Mouse (Mus musculus): ENCODE measurements around the gene Has3. TPM values are rescaled to one million over a fixed set of nuclear protein-coding genes. Genes with fewer than 3 reads are reported as not detected.
A peak's percentile ranks its signal among the peaks of the same experiment; 100 is the strongest.

Has3 gene
- polyA plus RNA-seq, 1 experiment from 2014 or later: 0.09 TPM

DNA sequence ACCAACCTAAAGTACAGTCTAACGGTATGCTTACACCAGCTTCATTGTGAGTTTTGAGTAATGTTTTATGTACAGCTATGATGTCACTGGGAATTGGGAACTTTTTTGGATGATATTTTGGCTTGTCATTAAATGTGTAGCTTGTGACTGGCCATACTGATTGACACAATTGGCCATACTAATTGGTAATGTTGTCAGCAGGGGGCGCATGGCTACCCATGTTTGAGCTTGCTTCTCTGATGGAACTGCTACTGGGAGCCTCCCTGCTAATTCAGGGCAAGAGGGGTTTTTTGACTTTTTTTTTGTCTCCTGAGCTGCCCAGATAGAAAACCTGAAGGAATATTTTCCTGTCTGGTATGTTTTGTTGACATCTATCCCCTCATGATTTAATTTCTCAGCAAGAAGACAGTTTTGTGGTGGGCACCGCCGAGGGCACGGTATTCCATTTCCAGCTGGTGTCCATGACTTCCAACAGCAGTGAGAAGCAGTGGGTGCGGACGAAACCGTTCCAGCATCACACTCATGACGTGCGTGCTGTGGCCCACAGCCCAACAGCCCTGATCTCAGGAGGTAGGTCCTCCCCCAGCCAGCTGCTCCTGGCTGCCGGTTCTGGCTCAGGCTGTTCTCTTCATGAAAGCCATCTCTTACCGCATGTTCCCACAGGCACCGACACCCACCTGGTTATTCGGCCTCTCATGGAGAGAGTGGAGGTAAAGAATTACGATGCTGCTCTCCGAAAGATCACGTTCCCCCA lies 35.9 kb downstream of the Has3 start:
- Histone ChIP-seq H3K27ac (ENCODE audit: low read length) (no peak overlapping the region), H3K4me2 (ENCODE audit: low read depth, low read length) (no peak overlapping the region), H3K36me3 (ENCODE audit: control insufficient read depth, insufficient read depth, low read length) (peaks cover 22% of the 10 kb centered on the region), H3K9me3 (ENCODE audit: control insufficient read depth, low read length) (no peaks in the 10 kb centered on the region), H3K9ac (ENCODE audit: low read depth, low read length) (no peak overlapping the region), H3K27me3 (replicated peaks; ENCODE audit: control insufficient read depth, insufficient read depth, low read length) (no peaks in the 10 kb centered on the region), H3K4me1 (ENCODE audit: control insufficient read depth, insufficient read depth, low read length) (no peaks in the 10 kb centered on the region), H3K4me3 (ENCODE audit: low read length) (no peak overlapping the region)
- WGBS: 93% methylated on average over 17 of the region's 17 CpGs
- ATAC-seq: no peak

DNA sequence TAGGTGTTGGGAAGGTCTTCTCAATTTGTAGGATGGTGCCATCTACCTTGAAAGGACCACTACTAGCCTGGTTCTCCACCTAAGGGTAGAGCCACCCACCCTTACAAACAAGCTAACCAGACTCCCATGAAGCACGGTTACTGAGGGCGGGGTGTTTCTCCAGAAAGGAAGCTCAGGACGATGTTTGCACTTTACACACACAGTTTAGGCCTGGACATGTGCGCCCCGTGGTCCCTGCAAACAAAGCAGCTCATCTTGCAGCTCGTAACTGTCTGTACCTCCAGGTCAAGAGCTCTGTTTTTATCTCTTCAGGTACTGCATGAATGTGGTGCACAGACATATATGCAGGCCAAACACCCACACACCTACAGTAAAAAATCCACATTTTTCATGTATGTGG lies 36.6 kb downstream of the Has3 start:
- Histone ChIP-seq H3K4me3 (ENCODE audit: low read length) (no peak overlapping the region), H3K4me1 (ENCODE audit: control insufficient read depth, insufficient read depth, low read length) (no peaks in the 10 kb centered on the region), H3K9me3 (ENCODE audit: control insufficient read depth, low read length) (no peaks in the 10 kb centered on the region), H3K36me3 (ENCODE audit: control insufficient read depth, insufficient read depth, low read length) (peaks cover 22% of the 10 kb centered on the region), H3K27me3 (replicated peaks; ENCODE audit: control insufficient read depth, insufficient read depth, low read length) (no peaks in the 10 kb centered on the region), H3K27ac (ENCODE audit: low read length) (no peak overlapping the region), H3K4me2 (ENCODE audit: low read depth, low read length) (no peak overlapping the region), H3K9ac (ENCODE audit: low read depth, low read length) (no peak overlapping the region)
- WGBS: 92% methylated on average over 6 of the region's 6 CpGs
- ATAC-seq: no peak

DNA sequence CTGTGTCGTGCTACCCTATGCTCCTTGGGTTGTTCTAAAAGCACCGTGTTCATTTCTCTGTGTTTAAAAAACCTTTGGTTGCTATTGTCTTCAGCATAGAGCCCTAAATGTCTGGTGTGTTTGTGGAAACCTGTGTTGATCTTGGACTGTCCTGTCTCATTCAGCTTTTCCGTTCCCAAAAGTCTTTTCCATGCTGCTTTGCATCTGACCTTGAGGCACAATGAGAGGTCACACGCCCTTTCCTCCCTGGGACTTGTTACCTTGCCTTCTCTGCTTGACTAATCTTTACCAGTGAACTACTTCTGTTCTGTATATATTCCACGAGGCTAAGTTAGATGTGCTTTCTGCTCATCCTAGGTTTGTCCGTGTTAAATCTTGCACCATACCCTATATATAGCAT lies 37.4 kb downstream of the Has3 start:
- no peak for ATAC-seq
- H3K27ac ChIP-seq (ENCODE audit: low read length): no peak overlapping the region
- H3K36me3 ChIP-seq (ENCODE audit: control insufficient read depth, insufficient read depth, low read length): peaks cover 20% of the 10 kb centered on the region
- no peak overlapping the region for H3K9ac ChIP-seq (ENCODE audit: low read depth, low read length)
- no peaks in the 10 kb centered on the region for H3K9me3 ChIP-seq (ENCODE audit: control insufficient read depth, low read length)
- no peaks in the 10 kb centered on the region for H3K4me1 ChIP-seq (ENCODE audit: control insufficient read depth, insufficient read depth, low read length)
- no peak overlapping the region for H3K4me3 ChIP-seq (ENCODE audit: low read length)
- H3K4me2 ChIP-seq (ENCODE audit: low read depth, low read length): no peak overlapping the region
- H3K27me3 ChIP-seq (replicated peaks; ENCODE audit: control insufficient read depth, insufficient read depth, low read length): no peaks in the 10 kb centered on the region
- 91% methylated on average over 6 of the region's 6 CpGs for WGBS

DNA sequence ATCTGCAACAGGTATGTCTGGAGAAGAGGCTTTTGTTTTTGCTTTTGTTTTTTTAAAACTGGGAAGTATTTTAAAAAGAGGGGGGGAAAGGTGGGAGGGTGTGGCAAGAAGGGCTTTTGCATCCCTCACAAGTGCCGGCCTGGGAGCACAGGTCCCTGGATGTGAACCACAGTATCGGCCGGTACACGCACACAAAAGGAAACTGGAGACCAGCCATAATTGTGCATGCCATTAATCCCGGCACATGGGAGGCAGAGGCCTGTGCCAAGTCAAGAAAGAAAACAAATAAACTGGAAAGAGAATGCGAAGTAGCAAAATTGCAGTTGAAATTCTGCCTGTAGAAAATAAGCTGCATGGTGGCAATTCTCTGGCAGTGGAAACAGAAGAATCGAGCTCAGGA lies 38.2 kb downstream of the Has3 start:
- H3K4me1 ChIP-seq (ENCODE audit: control insufficient read depth, insufficient read depth, low read length): no peaks in the 10 kb centered on the region
- H3K4me2 ChIP-seq (ENCODE audit: low read depth, low read length): no peak overlapping the region
- H3K4me3 ChIP-seq (ENCODE audit: low read length): no peak overlapping the region
- ATAC-seq: no peak
- H3K9me3 ChIP-seq (ENCODE audit: control insufficient read depth, low read length): no peaks in the 10 kb centered on the region
- no peak overlapping the region for H3K27ac ChIP-seq (ENCODE audit: low read length)
- no peaks in the 10 kb centered on the region for H3K27me3 ChIP-seq (replicated peaks; ENCODE audit: control insufficient read depth, insufficient read depth, low read length)
- H3K36me3 ChIP-seq (ENCODE audit: control insufficient read depth, insufficient read depth, low read length): peaks cover 23% of the 10 kb centered on the region
- H3K9ac ChIP-seq (ENCODE audit: low read depth, low read length): no peak overlapping the region
- WGBS: 89% methylated on average over 7 of the region's 7 CpGs

DNA sequence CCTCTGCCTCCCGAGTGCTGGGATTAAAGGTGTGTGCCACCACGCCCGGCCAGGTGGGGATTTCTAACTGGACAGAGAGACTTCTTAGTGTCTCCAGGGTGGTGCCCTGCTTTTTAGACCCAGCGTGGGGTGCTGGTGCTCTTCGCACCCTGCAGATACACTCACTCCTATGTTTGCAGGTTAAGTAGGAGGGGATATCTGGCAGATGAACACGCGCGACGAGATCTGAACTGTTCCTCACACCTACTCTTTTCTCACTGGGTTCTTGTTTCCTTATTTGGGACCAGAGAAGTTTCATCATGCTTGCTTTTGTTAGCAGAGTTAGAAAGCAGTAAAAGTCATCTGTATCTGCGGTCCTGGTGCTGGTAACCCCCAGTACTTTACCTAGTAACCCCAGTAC lies 43.6 kb downstream of the Has3 start:
- 96% methylated on average over 10 of the region's 10 CpGs for WGBS
- Histone ChIP-seq H3K4me1 (ENCODE audit: control insufficient read depth, insufficient read depth, low read length) (no peaks in the 10 kb centered on the region), H3K4me3 (ENCODE audit: low read length) (no peak overlapping the region), H3K9ac (ENCODE audit: low read depth, low read length) (no peak overlapping the region), H3K27me3 (replicated peaks; ENCODE audit: control insufficient read depth, insufficient read depth, low read length) (no peaks in the 10 kb centered on the region), H3K36me3 (ENCODE audit: control insufficient read depth, insufficient read depth, low read length) (peaks cover 27% of the 10 kb centered on the region), H3K9me3 (ENCODE audit: control insufficient read depth, low read length) (no peaks in the 10 kb centered on the region), H3K4me2 (ENCODE audit: low read depth, low read length) (no peak overlapping the region), H3K27ac (ENCODE audit: low read length) (no peak overlapping the region)
- no peak for ATAC-seq

DNA sequence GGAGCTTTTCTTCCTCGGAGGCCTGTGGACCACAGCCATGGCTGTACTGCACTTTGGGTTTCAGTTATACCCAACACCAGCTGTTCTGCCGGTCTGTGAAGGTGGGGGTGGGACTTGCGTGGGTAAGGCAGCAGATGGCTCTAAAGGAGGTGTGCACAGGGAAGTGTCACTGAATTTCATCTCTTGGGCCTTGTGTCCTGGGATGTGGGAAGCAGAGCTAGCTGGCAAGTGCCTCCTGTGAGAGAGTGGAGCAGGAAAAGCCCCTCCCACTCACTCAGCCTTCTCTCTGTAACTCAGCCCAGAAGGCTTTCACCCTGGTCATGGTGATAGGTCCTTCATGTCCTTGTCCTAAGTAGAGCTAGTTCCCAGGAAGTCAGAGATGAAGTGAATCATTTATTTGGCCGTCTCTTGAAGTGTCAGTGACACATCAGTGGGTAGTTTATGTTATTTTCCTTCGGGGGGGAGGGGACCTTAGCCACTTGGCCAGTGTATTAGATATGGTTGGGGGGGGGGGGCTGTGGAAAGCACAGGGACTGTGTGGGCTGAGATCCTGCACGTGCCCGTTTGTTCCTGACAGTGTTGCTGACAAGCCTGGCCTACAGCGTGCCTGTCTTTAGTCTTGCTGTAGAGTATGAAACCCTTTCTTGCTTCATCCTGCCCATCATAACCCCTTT lies 49.8 kb downstream of the Has3 start:
- H3K4me1 ChIP-seq (ENCODE audit: control insufficient read depth, insufficient read depth, low read length): no peaks in the 10 kb centered on the region
- H3K4me2 ChIP-seq (ENCODE audit: low read depth, low read length): no peak overlapping the region
- no peaks in the 10 kb centered on the region for H3K27me3 ChIP-seq (replicated peaks; ENCODE audit: control insufficient read depth, insufficient read depth, low read length)
- no peak overlapping the region for H3K9ac ChIP-seq (ENCODE audit: low read depth, low read length)
- 89% methylated on average over 8 of the region's 8 CpGs for WGBS
- ATAC-seq: no peak
- peaks cover 32% of the 10 kb centered on the region for H3K36me3 ChIP-seq (ENCODE audit: control insufficient read depth, insufficient read depth, low read length)
- no peaks in the 10 kb centered on the region for H3K9me3 ChIP-seq (ENCODE audit: control insufficient read depth, low read length)
- H3K27ac ChIP-seq (ENCODE audit: low read length): no peak overlapping the region
- no peak overlapping the region for H3K4me3 ChIP-seq (ENCODE audit: low read length)

DNA sequence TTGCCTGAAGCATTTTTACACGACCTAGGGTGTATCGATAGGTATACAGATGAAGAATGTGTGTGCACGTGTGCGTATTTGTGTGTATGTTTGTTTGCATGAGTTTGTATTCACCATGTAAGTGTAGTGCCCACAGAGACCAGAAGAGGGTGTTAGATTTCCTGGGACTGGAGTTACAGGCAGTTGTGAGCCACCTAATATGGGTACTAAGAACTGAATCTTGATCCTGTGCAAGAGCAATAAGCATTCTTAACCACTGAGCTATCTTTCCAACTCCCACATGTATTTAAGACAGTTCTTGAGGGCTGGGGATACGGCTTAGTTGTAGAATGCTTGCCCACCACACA lies 50.3 kb downstream of the Has3 start:
- no peak overlapping the region for H3K9ac ChIP-seq (ENCODE audit: low read depth, low read length)
- no peaks in the 10 kb centered on the region for H3K4me1 ChIP-seq (ENCODE audit: control insufficient read depth, insufficient read depth, low read length)
- no peaks in the 10 kb centered on the region for H3K27me3 ChIP-seq (replicated peaks; ENCODE audit: control insufficient read depth, insufficient read depth, low read length)
- H3K9me3 ChIP-seq (ENCODE audit: control insufficient read depth, low read length): no peaks in the 10 kb centered on the region
- WGBS: 95% methylated on average over 5 of the region's 5 CpGs
- peaks cover 32% of the 10 kb centered on the region for H3K36me3 ChIP-seq (ENCODE audit: control insufficient read depth, insufficient read depth, low read length)
- no peak overlapping the region for H3K4me3 ChIP-seq (ENCODE audit: low read length)
- ATAC-seq: no peak
- no peak overlapping the region for H3K27ac ChIP-seq (ENCODE audit: low read length)
- H3K4me2 ChIP-seq (ENCODE audit: low read depth, low read length): no peak overlapping the region

DNA sequence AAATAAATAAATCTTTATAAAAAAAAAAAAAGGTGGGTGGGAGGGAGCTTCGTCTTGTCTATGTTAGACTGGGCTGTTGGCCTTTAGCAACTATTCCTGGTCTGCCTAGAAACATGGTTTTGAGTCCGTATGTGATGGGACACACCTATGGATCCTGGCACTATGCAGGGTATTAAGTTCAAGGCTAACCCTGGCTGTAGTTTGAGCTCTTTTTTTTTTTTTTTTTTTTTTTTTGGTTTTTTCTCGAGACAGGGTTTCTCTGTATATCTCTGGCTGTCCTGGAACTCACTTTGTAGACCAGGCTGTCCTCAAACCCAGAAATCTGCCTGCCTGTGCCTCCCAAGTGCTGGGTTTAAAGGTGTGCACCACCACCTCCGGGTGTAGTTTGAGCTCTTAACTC lies 54.0 kb downstream of the Has3 start:
- H3K4me2 ChIP-seq (ENCODE audit: low read depth, low read length): no peak overlapping the region
- H3K27me3 ChIP-seq (replicated peaks; ENCODE audit: control insufficient read depth, insufficient read depth, low read length): no peaks in the 10 kb centered on the region
- no peak overlapping the region for H3K4me3 ChIP-seq (ENCODE audit: low read length)
- peak overlapping the region; percentile 26; the same call in 1 of the 2 replicates for H3K27ac ChIP-seq (ENCODE audit: low read length)
- 82% methylated on average over 4 of the region's 4 CpGs for WGBS
- H3K9me3 ChIP-seq (ENCODE audit: control insufficient read depth, low read length): no peaks in the 10 kb centered on the region
- H3K4me1 ChIP-seq (ENCODE audit: control insufficient read depth, insufficient read depth, low read length): no peaks in the 10 kb centered on the region; the same call in 1 of the 2 replicates
- H3K9ac ChIP-seq (ENCODE audit: low read depth, low read length): no peak overlapping the region
- peaks cover 14% of the 10 kb centered on the region for H3K36me3 ChIP-seq (ENCODE audit: control insufficient read depth, insufficient read depth, low read length)
- ATAC-seq: no peak

DNA sequence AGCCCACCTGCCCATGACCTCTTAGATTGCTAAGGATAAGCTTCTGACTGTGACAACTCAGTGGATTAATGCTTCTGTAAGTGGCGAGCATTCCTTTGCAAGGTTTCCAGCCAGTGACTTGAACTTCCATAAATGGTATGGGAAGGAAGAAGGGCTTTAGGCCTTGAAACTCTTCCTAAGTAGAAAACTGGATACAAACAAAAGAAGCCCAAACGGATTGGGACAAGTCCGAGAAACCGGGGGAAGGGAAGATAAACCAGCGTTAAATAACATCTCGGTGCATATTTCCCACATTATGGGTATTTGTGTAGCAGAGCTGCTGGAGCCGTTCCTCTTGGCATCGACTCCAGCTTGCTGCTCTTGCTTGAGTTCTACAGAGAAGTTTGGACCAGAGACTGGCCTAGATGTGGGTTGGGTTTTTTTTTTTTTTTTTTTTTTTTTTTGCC lies 54.9 kb downstream of the Has3 start:
- H3K36me3 ChIP-seq (ENCODE audit: control insufficient read depth, insufficient read depth, low read length): peaks cover 9% of the 10 kb centered on the region
- 61% methylated on average over 8 of the region's 8 CpGs for WGBS
- no peaks in the 10 kb centered on the region for H3K9me3 ChIP-seq (ENCODE audit: control insufficient read depth, low read length)
- no peaks in the 10 kb centered on the region for H3K27me3 ChIP-seq (replicated peaks; ENCODE audit: control insufficient read depth, insufficient read depth, low read length)
- no peak for ATAC-seq
- no peaks in the 10 kb centered on the region; the same call in 1 of the 2 replicates for H3K4me1 ChIP-seq (ENCODE audit: control insufficient read depth, insufficient read depth, low read length)
- no peak overlapping the region for H3K4me3 ChIP-seq (ENCODE audit: low read length)
- no peak overlapping the region for H3K4me2 ChIP-seq (ENCODE audit: low read depth, low read length)
- H3K9ac ChIP-seq (ENCODE audit: low read depth, low read length): no peak overlapping the region
- peak overlapping the region; percentile 26; the same call in 1 of the 2 replicates for H3K27ac ChIP-seq (ENCODE audit: low read length)
